Mouse (Mus musculus) erythroblast, embryonic 14.5 days (primary cell): ENCODE data around the gene Med10.

Source experiments
- GATA1 ChIP-seq: IDR thresholded peaks from 2 replicates; pipeline ENCODE4 v1.6.1; 2012; ENCODE audit warnings: low read length, inconsistent platforms, mixed read lengths
- TAL1 ChIP-seq: IDR thresholded peaks from 3 replicates; pipeline ENCODE4 v1.6.1; 2012; ENCODE audit warnings: low read length, inconsistent platforms, mixed read lengths

DNA sequence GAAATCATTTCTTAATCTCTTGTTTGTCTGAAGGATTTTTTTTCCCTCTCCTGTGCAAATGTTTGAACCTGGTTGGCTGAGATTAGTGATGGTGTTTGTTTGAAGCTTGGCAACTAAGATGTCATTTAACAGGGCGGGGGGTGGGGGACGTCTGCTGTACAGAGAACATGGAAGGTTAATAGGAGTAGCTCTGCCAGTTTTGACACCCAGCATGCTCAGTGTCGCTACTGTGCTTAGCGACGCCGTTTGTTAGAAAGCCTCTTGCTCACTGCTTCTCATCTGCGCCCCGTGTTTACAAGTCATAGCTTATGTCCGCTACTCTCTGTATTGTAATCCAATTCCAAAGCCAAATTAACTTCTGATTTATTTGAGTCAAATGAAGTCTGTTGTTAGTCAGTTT lies 37.5 kb upstream of the Med10 start:
- no peak for TF ChIP-seq TAL1
- no peak for TF ChIP-seq GATA1
